Mouse (Mus musculus) T-cell, adult 2 months (primary cell): ENCODE measurements around the gene Tob2.
A peak's percentile ranks its signal among the peaks of the same experiment; 100 is the strongest.

ENCODE experiments used
- DNase-seq: peaks from one replicate; pipeline ENCODE4 v3.0.0; 2022; ENCODE audit warnings: low spot score

The Tob2 gene

DNA sequence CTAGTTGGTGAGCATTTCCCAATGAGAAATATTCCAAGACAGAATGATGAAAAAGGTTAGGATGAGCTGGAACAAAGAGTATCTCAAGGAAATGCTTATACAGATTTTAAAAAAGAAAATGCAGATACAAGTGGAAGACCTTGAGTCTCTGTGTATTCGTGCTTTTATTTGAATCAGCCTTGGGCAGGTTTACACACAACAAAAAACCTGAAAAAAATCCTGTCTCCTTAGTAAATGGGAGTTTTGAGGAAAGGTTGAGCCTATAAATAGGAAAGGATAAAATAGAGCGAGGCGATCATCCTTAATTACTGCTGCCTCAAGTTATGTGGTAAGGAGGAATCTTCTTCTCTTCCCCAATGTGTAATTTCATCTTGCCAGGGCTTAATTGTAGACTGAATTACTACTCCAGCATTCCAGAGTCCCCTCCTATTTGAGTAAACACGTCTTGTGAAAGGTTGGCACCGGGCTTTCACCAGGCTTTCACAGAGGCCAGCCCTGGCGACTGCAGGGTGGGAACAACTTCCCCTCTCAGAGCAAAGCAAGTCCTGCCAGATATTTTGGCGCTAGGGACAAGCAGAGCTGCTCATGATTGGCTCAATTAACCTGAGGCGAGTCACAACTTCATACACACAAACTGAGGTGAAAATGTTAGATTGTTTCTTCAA, 2.0 kb upstream of the Tob2 start:
- no peak for DNase-seq

GRCm38 (mm10) chr15:81859330-81860255, 997 bp upstream of the Tob2 start:
- DNase-seq = peak; percentile 87

DNA sequence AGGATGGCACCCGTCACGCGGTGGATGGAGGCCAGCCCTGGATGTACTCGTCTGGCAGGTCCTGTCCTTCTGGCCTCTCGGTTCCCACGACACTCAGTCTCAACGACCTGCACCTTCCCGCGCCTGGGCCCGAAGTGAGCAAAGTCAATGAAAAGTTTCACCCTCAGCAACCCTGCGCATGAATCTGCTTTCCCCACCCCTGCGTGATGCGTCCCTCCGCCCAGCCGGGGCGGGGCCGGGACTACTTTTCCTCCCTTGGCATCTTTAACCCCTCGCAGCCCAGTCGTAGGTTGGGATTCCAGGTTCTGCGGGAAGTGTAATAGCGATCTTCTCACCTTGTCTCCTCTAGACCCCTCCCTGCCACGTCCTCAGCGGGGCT, 469 bp downstream of the Tob2 start:
- DNase-seq = peak; percentile 82

GRCm38 (mm10) chr15:81857724-81858116, 876 bp downstream of the Tob2 start:
- no peak for DNase-seq

GRCm38 (mm10) chr15:81856938-81857723, 1.5 kb downstream of the Tob2 start:
- peak; percentile 18 for DNase-seq

DNA sequence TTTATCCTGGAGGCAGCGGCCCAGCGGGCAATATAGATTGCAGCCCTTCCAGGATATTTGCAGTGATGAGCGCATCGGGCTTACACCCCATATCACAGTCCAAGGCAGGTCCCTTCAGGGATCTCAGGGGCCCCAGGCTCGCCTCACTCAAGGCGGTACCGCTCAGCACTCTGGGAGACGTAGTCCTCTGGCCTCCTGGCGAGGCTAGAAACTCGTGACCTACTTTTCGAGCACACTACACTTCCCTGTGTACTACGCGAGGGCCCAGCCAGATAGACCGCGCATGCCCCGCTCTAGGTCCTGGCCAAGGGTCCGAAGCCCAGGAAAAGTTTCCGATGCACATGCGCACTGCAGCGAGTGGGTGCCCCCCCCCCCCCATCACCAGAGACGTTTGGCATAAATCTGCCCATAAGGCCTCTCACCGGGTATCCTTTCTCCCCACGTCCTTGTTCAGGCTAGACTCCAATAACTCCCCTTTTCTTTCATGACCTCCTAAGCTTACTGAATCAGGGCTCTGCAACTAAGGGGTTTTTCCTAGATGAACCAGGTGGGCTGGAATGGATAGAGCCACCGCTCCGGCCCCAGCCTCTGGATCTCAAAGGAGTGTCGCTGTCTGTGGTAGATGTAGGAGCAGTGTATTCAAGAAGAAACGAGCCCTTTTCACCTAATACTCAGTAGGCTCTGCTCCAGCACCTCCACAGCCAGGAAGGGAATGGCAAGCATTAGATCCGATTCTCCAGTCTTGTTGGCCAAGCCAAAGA, 2.4 kb downstream of the Tob2 start:
- peak; percentile 74 for DNase-seq

DNA sequence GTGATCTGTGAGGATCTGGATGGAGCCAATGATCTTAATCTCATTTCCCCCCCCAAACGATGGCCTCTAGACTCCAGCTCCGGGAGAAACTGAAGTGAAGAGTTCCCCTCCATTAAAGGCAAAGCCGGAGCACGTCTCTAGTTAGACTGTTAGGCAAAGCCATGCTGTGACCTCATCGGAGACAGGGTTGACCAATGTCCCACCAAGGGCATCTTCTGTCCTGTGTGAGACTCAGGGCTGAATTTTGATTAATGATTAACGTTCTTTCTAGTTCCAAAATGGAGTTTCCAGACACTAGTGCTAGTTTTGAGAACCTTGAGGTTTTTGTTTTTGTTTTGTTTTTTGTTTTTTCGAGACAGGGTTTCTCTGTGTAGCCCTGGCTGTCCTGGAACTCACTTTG, 5.5 kb downstream of the Tob2 start:
- DNase-seq = no peak

- no peak for DNase-seq
These were observed 6.1 kb downstream of the Tob2 start for GRCm38 (mm10) chr15:81852411-81853000.

DNA sequence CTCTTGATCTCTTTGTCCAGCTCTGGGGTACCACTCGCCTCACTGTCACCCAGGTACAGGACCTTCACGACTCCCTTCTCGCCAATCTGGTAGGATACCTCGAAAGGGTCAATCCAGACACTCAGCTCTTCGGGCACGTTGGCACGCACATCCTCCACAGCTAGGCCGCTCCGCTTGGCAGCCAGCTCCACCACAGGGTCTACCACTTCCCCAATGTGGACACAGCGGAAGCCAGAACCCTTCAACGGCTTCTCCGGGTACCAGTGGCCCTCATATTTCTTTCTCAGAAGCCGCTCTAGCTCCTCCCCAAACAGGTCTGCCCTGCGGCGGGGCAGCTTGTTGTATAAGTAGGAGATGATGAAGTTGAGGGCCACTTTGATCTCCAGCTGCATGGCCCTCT, 7.2 kb downstream of the Tob2 start:
- no peak for DNase-seq

- no peak for DNase-seq
These were observed 7.9 kb downstream of the Tob2 start for GRCm38 (mm10) chr15:81850718-81851117.

DNA sequence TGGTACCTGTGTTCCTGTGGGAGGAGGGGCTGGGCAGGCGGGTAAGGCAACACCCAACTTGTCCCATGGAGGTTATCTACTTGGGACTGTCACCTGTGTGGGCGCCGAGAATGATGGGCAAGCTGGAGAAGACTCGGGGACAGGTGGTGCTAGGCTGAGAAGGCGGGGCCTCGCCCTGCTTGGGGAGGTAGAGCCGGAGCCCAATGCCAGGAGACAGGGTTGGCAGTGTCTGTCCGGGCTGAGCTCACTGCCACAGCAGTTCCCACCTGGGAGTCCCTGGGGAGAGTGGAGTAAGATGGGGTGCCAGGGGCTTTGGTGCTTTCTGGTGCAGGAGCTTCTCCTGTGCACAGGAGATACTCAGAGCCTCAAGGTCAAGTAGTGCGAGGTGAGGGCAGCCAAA, 9.5 kb downstream of the Tob2 start:
- DNase-seq = no peak

DNA sequence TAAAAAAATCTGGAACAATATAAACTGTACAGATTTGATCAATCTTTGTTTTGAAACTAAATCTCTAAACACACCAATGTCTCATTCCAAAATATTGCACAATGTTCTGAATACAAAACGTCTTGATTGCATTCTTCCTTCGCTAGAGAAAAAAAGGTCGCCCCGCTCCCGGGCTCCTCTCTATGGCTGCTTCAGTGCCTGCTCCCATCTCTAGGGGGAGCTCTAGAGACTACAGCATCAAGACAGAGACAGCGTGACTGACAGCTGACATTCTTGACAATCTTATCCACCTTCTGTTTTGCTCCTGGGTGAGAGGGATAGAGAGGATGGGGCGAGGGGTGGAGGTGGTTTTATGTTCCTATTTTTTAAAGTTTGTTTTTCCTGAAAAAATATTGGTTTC, 10.3 kb downstream of the Tob2 start:
- DNase-seq = peak; percentile 73

- DNase-seq = no peak
These were observed 10.7 kb downstream of the Tob2 start for GRCm38 (mm10) chr15:81847861-81848260.

- DNase-seq = no peak
These were observed 11.4 kb downstream of the Tob2 start for GRCm38 (mm10) chr15:81847161-81847560.

- DNase-seq = no peak
These were observed 11.8 kb downstream of the Tob2 start for GRCm38 (mm10) chr15:81846755-81847154.

GRCm38 (mm10) chr15:81845724-81846123, 12.9 kb downstream of the Tob2 start:
- no peak for DNase-seq

DNA sequence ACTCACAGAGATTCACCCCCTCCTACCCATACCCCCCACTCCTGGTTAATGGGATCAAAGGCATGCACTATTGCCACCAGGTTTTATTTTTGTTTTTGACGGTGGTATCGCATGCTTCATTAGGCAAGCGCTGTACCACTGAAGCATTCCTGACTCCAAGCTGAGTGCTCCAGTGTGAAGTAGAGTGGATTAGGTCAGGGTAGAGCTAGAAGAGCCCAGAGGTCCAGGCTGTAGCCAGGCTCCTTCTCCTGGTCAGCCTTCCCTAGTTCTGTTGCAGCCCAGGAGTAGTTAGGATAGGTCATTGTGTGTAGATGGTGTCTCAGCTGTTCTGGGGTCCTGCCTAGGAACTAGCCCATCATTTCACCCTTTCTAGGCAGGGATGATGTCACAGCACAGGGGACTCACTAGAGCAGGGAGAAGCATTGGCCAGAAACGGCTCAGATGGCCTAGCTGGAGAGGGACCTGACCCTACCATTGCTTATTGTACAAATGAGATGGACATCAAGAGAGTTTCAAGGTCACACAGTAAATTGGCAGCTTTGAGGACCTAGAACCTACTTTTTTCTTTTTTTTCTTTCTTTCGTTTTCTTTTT, 13.5 kb downstream of the Tob2 start:
- DNase-seq = no peak

DNA sequence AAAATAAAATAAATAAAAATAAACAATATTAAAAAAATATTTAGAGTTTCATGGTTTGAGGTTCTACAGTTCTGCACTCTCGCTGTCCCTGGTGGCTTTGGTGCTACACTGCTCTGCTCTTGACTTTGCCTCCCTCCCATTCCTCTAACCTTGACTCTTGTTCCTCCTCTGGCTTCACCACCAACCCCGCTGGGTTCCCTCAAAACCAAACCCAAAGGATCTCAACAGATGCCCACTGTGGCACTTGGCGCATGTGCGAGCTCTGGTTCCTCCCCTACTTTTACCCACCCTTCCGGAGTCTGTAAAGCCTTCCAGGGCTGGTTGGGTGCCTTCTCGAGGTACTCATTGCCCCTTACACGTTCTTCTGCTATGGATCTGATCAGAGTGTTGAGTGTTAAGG, 16.3 kb downstream of the Tob2 start:
- DNase-seq = no peak

GRCm38 (mm10) chr15:81840306-81840705, 18.3 kb downstream of the Tob2 start:
- DNase-seq = no peak

- DNase-seq = no peak
These were observed 19.0 kb downstream of the Tob2 start for GRCm38 (mm10) chr15:81839634-81840033.
